Mouse (Mus musculus) NIH3T3 (cell line): ENCODE measurements around the gene Bloc1s5.

Source experiments
- DNase-seq: peaks from one replicate; pipeline ENCODE4 v3.0.0-alpha.2; 2012; ENCODE audit warnings: low read depth

The Bloc1s5 gene

DNA sequence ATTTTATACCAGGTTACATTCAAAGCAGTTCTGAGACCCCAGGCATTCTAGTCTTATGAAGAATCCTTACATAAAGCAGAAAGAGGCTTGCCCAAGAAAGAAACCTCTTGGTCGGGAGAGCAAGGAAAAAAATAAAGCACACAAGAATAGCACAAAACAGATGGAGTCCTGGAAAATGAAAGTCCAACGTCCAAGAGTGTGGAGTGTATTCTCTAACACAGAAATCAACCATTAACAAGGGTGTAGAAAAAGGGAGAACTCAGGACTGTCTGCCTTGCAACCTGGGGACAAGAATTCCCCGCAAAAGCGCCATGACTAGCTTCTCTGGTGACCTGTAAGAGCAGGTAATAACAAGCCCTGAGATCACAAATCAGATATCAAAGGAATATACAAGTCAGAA lies 69.7 kb downstream of the Bloc1s5 start:
- no peak for DNase-seq

DNA sequence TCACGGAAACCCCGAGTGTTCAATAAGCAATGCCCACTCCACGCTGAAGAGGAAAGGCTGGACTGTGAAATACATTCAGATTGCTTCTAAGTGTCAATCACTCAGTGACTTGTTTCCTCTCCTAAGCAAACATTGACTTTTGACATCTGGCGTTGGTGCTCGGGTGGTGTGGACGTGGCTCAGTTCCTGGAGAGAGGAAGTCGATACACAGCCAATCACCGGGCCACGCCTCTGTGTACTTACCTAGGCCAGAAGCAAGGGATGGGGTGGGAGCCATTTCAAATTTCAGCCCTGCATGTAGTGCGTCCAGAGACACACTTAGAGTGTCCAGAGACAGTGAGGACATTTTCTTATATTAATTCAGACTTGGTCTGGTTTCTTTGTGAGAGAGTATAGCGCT lies 80.3 kb downstream of the Bloc1s5 start:
- DNase-seq: no peak

GRCm38 (mm10) chr13:38554210-38554609 lies 80.7 kb downstream of the Bloc1s5 start:
- no peak for DNase-seq

DNA sequence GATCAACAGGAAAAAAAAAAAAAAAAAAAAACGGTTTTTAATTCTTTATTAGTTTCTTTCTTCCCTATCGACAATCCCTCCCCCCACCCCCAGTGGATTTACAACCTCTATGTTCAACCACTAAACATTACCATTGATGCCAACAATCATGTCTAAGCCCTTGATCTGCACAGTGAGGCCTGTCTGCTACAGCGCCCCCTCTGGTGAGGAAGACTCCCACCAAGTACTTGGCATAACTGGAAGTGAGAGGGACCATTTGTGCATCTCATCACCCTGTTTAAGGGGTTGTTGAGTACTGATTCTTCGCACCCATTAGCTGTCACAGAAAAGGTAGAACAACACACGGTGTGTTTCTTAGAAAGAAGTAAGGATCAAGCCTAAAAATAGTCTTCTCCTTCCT lies 86.2 kb downstream of the Bloc1s5 start:
- no peak for DNase-seq

GRCm38 (mm10) chr13:38547717-38548116 lies 87.2 kb downstream of the Bloc1s5 start:
- DNase-seq: no peak

DNA sequence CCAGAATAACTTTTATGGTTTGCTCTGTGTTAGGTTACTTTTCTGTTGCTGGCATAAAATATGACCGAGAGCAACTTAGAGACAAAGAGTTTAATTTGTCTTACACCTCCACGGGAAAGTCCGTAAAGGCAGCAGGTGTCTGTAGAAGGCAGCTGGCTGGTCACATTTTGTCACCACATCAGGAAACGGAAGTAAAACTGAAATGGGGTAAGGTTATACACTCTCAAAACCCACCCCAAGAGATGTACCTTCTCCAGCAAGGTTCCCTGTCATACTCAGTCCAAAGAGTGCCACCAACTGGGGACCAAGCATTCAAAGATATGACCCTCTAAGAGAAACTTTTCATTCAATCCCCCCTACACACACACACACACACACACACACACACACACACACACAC lies 88.2 kb downstream of the Bloc1s5 start:
- no peak for DNase-seq

GRCm38 (mm10) chr13:38545460-38545859 lies 89.4 kb downstream of the Bloc1s5 start:
- DNase-seq: no peak

DNA sequence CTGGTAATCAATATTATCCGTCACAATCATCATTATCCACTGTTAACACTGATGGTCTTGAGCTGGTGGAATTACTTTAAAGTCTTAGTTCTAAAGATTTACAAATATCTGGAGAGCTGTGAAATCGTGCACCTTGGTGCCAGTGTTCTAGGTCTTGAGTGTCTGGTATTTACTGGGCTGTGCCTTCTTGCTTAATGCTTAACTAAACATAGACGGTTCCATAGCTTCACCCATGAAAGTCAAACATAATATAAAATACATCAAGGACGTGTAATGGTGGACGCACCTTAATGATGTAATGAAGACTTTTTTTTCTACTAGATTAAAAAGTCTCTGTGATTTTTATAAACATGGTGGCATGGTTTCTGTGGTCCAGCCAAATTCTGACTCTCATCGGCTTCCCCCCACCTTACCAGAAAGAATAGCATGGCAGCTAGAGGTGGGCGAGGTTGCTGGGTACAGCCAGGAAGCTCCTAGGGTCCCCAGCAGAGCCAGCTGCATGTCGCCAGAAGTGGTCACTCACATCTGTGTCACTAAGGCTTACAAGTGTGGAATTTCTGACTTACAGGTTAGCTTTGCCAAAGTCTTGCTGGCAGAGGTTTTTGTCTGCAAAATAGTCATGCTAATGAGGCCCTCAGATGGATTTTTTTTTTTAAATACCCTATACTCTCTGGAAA lies 90.0 kb downstream of the Bloc1s5 start:
- no peak for DNase-seq

GRCm38 (mm10) chr13:38543455-38544125 lies 91.3 kb downstream of the Bloc1s5 start:
- no peak for DNase-seq
